Mouse (Mus musculus): Measurements from ENCODE around the gene Ccdc18. TPM values are rescaled to one million over a fixed set of nuclear protein-coding genes. Genes with fewer than 3 reads are reported as not detected.

Gene Ccdc18
- total RNA-seq (2023), result 1.8 to 2.1 TPM (median 2.0 TPM) in 4 replicates

GRCm38 (mm10) chr5:108132441-108133243, at the start of gene Ccdc18, which contains the start of gene Tmed5:
Gene Ccdc18 (plus strand): TSS chr5:108132875.
Gene Tmed5 (minus strand): TSS chr5:108132620.

GRCm38 (mm10) chr5:108268127-108269062, 135.7 kb downstream of the Ccdc18 start, which contains the start of gene Dr1:
Gene Dr1 (plus strand): TSS chr5:108268897.

Other genes with a start within 250 kb of the Ccdc18 start
- 147 to 158 TPM (median 150 TPM) in 4 replicates for gene Rpl5, start 232.4 kb upstream of the Ccdc18 start, total RNA-seq (2023)
- gene Fam69a, start 145.8 kb upstream of the Ccdc18 start, total RNA-seq (2023), result 54.2 to 66.2 TPM (median 58.0 TPM) in 4 replicates
- 86.3 to 97.3 TPM (median 93.8 TPM) in 4 replicates for gene Mtf2, start 67.2 kb upstream of the Ccdc18 start, total RNA-seq (2023)
- gene Tmed5, start 255 bp upstream of the Ccdc18 start, total RNA-seq (2023), result 76.1 to 81.6 TPM (median 80.7 TPM) in 4 replicates
- 31.1 to 37.0 TPM (median 34.5 TPM) in 4 replicates for gene Dr1, start 136.0 kb downstream of the Ccdc18 start, total RNA-seq (2023)
- 2.5 to 4.3 TPM (median 3.7 TPM) in 4 replicates for gene Pigg, start 179.7 kb downstream of the Ccdc18 start, total RNA-seq (2023)
- not detected in 4 replicates for gene Gm42517, start 235.0 kb downstream of the Ccdc18 start, total RNA-seq (2023)